Mouse (Mus musculus): Measurements from ENCODE around the gene Schip1. TPM values are rescaled to one million over a fixed set of nuclear protein-coding genes. Genes with fewer than 3 reads are reported as not detected.
A peak's percentile ranks its signal among the peaks of the same experiment; 100 is the strongest.

The Schip1 gene
- polyA plus RNA-seq, 1 experiment: 10.6 TPM

DNA sequence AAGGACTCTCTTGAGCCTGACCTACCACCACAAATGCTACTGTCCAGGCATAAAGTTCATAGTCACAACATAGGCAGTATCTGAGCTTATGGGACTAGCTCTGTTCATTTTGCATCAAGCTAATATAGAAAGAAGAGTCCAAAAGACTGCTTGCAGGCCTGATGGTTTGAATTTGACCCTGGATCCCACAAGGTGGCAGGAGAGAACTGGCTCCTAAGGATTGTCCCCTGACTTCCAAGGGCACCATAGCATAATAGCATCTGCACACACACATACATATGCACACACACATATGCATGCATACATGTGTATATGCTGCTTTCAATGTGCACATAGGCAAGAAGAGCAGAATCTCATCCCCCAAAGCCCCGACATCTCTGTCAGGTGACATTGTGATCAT lies 405.0 kb downstream of the Schip1 start:
- Histone ChIP-seq H3K36me3 (ENCODE audit: control insufficient read depth, insufficient read depth, low read length) (no peaks in the 10 kb centered on the region), H3K4me3 (ENCODE audit: insufficient read depth, low read depth, low read length) (no peak overlapping the region), H3K27ac (ENCODE audit: insufficient read depth, low read depth, low read length) (peak overlapping the region; percentile 89), H3K4me1 (ENCODE audit: control insufficient read depth, insufficient read depth, low read length) (peaks cover 21% of the 10 kb centered on the region), H3K27me3 (replicated peaks; ENCODE audit: control insufficient read depth, insufficient read depth, low read length) (no peaks in the 10 kb centered on the region)
- TF ChIP-seq CTCF (conservative IDR thresholded peaks at IDR 0.05; ENCODE audit: insufficient read depth, insufficient read length, low read depth, low read length) (peak; percentile 50; the same call in 1 of the 2 replicates), POLR2A (IDR thresholded peaks at IDR 0.05; ENCODE audit: low read depth, low read length) (no peak)
- DNase-seq: peak; percentile 50
- 27% methylated on average over 1 of the region's 1 CpGs for WGBS

DNA sequence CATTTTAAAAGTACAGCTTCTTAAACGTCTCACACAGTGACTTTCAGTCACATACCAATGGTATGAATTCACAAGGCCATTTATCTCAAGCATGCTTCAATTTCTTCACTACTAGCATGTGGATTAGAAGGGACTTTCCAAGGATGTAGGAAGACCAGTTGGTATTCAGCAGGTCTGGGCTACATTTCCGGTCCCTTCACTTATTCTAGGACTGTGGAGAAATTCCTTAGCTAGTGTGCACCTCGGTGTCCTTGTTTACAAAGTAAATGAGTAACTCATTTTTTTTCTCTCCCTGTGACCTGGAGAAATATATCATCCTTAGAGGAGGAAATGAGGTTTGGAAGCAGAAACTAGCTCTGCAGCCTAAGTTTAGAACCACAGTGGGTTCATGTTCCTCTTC lies 405.5 kb downstream of the Schip1 start:
- DNase-seq: peak; percentile 70
- H3K27me3 ChIP-seq (replicated peaks; ENCODE audit: control insufficient read depth, insufficient read depth, low read length): no peaks in the 10 kb centered on the region
- WGBS: 7% methylated on average over 3 of the region's 3 CpGs
- H3K4me1 ChIP-seq (ENCODE audit: control insufficient read depth, insufficient read depth, low read length): peaks cover 21% of the 10 kb centered on the region
- no peak overlapping the region for H3K4me3 ChIP-seq (ENCODE audit: insufficient read depth, low read depth, low read length)
- H3K36me3 ChIP-seq (ENCODE audit: control insufficient read depth, insufficient read depth, low read length): no peaks in the 10 kb centered on the region
- peak overlapping the region; percentile 89 for H3K27ac ChIP-seq (ENCODE audit: insufficient read depth, low read depth, low read length)
- TF ChIP-seq POLR2A (IDR thresholded peaks at IDR 0.05; ENCODE audit: low read depth, low read length) (no peak), CTCF (conservative IDR thresholded peaks at IDR 0.05; ENCODE audit: insufficient read depth, insufficient read length, low read depth, low read length) (no peak)

DNA sequence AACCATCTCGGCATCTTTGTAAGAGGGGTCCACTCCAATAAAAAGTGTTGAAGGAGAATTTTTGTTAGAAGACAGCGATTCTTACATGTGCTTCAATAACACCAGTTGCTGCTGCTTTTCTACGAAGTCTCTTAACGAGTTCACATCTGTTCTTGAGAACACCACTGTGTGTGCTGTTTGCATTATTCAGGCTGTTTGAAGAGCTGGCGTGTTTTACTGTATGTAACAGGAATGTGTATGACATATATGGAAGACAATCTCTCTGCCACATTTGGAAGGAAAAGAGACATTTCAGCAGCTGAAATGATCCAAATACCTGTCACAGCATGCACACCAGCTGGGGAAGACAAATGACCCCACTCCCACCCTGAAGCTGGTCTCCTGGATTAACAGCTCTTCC lies 406.0 kb downstream of the Schip1 start:
- no peaks in the 10 kb centered on the region for H3K27me3 ChIP-seq (replicated peaks; ENCODE audit: control insufficient read depth, insufficient read depth, low read length)
- TF ChIP-seq POLR2A (IDR thresholded peaks at IDR 0.05; ENCODE audit: low read depth, low read length): no peak
- no peak for TF ChIP-seq CTCF (conservative IDR thresholded peaks at IDR 0.05; ENCODE audit: insufficient read depth, insufficient read length, low read depth, low read length)
- H3K36me3 ChIP-seq (ENCODE audit: control insufficient read depth, insufficient read depth, low read length): no peaks in the 10 kb centered on the region
- no peak overlapping the region for H3K4me3 ChIP-seq (ENCODE audit: insufficient read depth, low read depth, low read length)
- WGBS: 52% methylated on average over 5 of the region's 5 CpGs
- DNase-seq: no peak
- H3K27ac ChIP-seq (ENCODE audit: insufficient read depth, low read depth, low read length): peak overlapping the region; percentile 89
- H3K4me1 ChIP-seq (ENCODE audit: control insufficient read depth, insufficient read depth, low read length): peaks cover 21% of the 10 kb centered on the region

DNA sequence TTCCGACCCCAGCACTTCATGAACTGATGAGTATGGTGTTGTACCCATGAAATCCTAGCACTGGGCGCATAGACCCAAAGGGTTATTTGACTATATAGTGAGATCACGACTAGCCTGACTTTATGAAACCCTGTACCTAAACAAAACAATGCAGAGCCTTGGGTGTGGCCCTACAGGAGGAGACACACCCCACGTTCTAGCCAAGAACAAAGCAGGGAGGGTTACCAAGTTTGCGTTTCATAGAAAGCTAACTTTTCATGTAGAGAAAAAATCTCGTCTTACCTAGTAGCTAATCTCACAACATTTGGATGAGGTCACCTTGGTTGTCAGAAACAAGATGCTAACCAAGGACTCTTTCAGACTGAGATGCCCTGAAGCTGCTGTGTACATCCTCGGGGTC lies 411.7 kb downstream of the Schip1 start:
- WGBS: 89% methylated on average over 7 of the region's 7 CpGs
- DNase-seq: no peak
- no peaks in the 10 kb centered on the region for H3K36me3 ChIP-seq (ENCODE audit: control insufficient read depth, insufficient read depth, low read length)
- H3K27ac ChIP-seq (ENCODE audit: insufficient read depth, low read depth, low read length): no peak overlapping the region
- no peak for TF ChIP-seq POLR2A (IDR thresholded peaks at IDR 0.05; ENCODE audit: low read depth, low read length)
- H3K4me1 ChIP-seq (ENCODE audit: control insufficient read depth, insufficient read depth, low read length): peaks cover 3% of the 10 kb centered on the region; the same call in 1 of the 2 replicates
- no peak overlapping the region for H3K4me3 ChIP-seq (ENCODE audit: insufficient read depth, low read depth, low read length)
- H3K27me3 ChIP-seq (replicated peaks; ENCODE audit: control insufficient read depth, insufficient read depth, low read length): no peaks in the 10 kb centered on the region

DNA sequence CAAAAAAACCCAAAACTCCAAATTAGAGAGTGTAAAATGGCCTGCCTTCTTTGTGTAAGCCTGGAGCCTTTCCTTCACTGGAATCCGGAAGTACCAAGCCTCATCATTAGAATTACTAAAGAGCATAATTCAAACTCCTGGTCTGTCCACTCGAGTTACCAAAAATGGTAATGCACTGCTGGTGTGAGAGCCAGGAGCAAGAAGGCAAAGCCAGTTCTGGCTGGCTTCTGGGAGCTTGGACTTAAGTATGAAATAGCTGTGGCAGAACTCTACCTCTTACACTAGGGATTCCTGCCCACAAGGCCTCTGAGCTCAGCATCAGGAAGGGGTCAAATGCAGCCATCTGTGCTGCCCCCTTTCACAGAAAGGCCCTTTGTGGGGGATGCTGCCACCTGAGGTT lies 412.9 kb downstream of the Schip1 start:
- H3K4me3 ChIP-seq (ENCODE audit: insufficient read depth, low read depth, low read length): no peak overlapping the region
- H3K27me3 ChIP-seq (replicated peaks; ENCODE audit: control insufficient read depth, insufficient read depth, low read length): no peaks in the 10 kb centered on the region
- peak; percentile 71 for DNase-seq
- no peak for TF ChIP-seq CTCF (conservative IDR thresholded peaks at IDR 0.05; ENCODE audit: insufficient read depth, insufficient read length, low read depth, low read length)
- TF ChIP-seq POLR2A (IDR thresholded peaks at IDR 0.05; ENCODE audit: low read depth, low read length): no peak
- H3K36me3 ChIP-seq (ENCODE audit: control insufficient read depth, insufficient read depth, low read length): no peaks in the 10 kb centered on the region
- H3K27ac ChIP-seq (ENCODE audit: insufficient read depth, low read depth, low read length): peak overlapping the region; percentile 90
- H3K4me1 ChIP-seq (ENCODE audit: control insufficient read depth, insufficient read depth, low read length): peaks cover 3% of the 10 kb centered on the region; the same call in 1 of the 2 replicates
- 38% methylated on average over 2 of the region's 2 CpGs for WGBS

DNA sequence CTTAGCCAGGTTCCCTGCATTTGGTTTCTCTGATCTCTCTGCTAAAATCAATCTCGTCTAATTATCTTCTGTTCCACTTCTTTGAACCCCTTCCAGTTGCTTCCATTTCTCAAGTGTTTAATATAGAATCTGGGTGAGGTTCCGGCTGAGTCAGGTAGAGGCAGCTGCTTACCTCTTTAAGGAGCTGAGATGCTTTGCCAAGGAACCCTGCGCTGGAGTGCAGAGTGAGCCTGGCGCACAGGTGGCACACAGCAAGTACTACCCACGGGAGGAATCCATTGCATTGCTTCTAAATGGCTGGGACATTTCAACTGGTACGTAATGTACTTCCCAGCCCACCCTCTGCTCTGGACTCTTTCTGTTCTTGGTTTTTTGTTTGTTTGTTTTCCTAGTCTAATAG lies 414.7 kb downstream of the Schip1 start:
- Histone ChIP-seq H3K27me3 (replicated peaks; ENCODE audit: control insufficient read depth, insufficient read depth, low read length) (no peaks in the 10 kb centered on the region), H3K4me3 (ENCODE audit: insufficient read depth, low read depth, low read length) (no peak overlapping the region), H3K4me1 (ENCODE audit: control insufficient read depth, insufficient read depth, low read length) (peaks cover 3% of the 10 kb centered on the region; the same call in 1 of the 2 replicates), H3K27ac (ENCODE audit: insufficient read depth, low read depth, low read length) (no peak overlapping the region), H3K36me3 (ENCODE audit: control insufficient read depth, insufficient read depth, low read length) (no peaks in the 10 kb centered on the region)
- no peak for DNase-seq
- 84% methylated on average over 6 of the region's 6 CpGs for WGBS
- TF ChIP-seq CTCF (conservative IDR thresholded peaks at IDR 0.05; ENCODE audit: insufficient read depth, insufficient read length, low read depth, low read length) (no peak), POLR2A (IDR thresholded peaks at IDR 0.05; ENCODE audit: low read depth, low read length) (no peak)

DNA sequence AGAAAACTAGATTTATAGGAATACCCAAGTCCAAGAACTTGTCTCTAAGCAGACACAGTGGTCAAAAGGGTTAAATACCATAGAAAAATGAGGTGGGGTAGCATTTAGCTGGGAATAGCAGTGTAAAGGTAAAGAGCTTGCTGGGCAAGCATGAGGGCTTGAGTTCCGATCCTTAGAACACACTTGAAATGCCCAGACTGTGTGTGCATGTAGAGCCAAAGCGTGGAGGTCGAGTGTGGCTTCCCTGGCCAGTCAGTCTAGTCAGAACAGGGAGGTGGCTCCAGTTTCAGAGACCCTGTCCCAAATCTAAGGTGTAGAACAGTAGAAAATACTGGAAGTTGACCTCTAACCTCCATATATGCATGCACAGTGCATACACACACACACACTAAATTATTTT lies 418.9 kb downstream of the Schip1 start:
- 96% methylated on average over 3 of the region's 3 CpGs for WGBS
- Histone ChIP-seq H3K36me3 (ENCODE audit: control insufficient read depth, insufficient read depth, low read length) (no peaks in the 10 kb centered on the region), H3K4me3 (ENCODE audit: insufficient read depth, low read depth, low read length) (no peak overlapping the region), H3K27me3 (replicated peaks; ENCODE audit: control insufficient read depth, insufficient read depth, low read length) (no peaks in the 10 kb centered on the region), H3K27ac (ENCODE audit: insufficient read depth, low read depth, low read length) (no peak overlapping the region), H3K4me1 (ENCODE audit: control insufficient read depth, insufficient read depth, low read length) (no peaks in the 10 kb centered on the region)
- TF ChIP-seq CTCF (conservative IDR thresholded peaks at IDR 0.05; ENCODE audit: insufficient read depth, insufficient read length, low read depth, low read length) (no peak), POLR2A (IDR thresholded peaks at IDR 0.05; ENCODE audit: low read depth, low read length) (no peak)
- DNase-seq: no peak

DNA sequence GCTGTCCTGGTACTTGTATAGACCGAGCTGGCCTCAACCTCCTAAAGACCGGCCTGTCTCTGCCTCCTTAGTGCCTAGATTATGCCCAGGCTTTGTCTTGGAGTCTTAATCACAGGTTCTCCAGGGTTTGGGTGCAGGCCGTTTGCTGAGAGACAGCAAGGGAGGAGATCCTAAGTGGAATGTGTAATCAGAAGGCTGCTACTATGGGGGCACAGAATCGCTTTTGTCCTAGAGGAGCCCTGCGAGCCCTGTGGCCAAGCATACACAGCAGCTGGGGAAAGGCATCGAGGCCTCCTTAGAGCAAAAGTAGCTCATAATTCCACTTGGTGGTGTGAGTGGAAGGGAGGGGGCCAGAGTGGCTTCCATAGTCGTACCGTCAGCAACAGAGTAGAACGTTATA lies 419.4 kb downstream of the Schip1 start:
- Histone ChIP-seq H3K36me3 (ENCODE audit: control insufficient read depth, insufficient read depth, low read length) (no peaks in the 10 kb centered on the region), H3K4me3 (ENCODE audit: insufficient read depth, low read depth, low read length) (no peak overlapping the region), H3K27me3 (replicated peaks; ENCODE audit: control insufficient read depth, insufficient read depth, low read length) (no peaks in the 10 kb centered on the region), H3K4me1 (ENCODE audit: control insufficient read depth, insufficient read depth, low read length) (no peaks in the 10 kb centered on the region), H3K27ac (ENCODE audit: insufficient read depth, low read depth, low read length) (no peak overlapping the region)
- 91% methylated on average over 9 of the region's 9 CpGs for WGBS
- TF ChIP-seq POLR2A (IDR thresholded peaks at IDR 0.05; ENCODE audit: low read depth, low read length) (no peak), CTCF (conservative IDR thresholded peaks at IDR 0.05; ENCODE audit: insufficient read depth, insufficient read length, low read depth, low read length) (no peak)
- no peak for DNase-seq

Measured in kidney, adult 2 months (tissue).